Mouse (Mus musculus): ENCODE data around the gene 1110008P14Rik. TPM values are rescaled to one million over a fixed set of nuclear protein-coding genes. Genes with fewer than 3 reads are reported as not detected.
A peak's percentile ranks its signal among the peaks of the same experiment; 100 is the strongest.

1110008P14Rik gene
- total RNA-seq, 2 experiments from 2014 or later = 44.1 to 49.3 TPM

- no peak for DNase-seq
- intact Hi-C loops (cut with DNase I; ENCODE audit: low total_unique reads) = loop anchor here (5.0 kb wide), 1 partner anchor 42 kb away; no protein-coding TSS in a partner anchor
Observed at GRCm38 (mm10) chr2:32349625-32350255, 32.0 kb downstream of the 1110008P14Rik start.

DNA sequence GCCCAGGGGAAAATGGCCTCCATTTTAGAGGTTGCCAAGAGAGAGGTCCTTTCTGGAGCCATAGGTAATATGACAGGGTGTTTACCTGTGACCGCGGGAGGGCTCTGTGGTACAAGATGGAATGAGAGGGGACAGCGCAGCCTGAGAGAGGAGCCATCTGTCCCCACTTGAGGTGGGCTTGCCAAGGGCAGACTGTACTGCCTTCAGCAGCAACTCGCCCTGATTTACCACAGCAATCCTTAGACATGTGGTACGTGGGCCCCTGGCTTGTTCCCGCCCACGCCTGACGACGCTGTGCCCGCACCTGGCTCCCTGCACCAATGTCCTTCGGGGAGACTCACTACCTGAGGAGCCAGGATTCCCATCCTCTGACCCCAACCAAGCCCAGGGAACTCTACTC lies 33.4 kb downstream of the 1110008P14Rik start:
- intact Hi-C loops (cut with DNase I; ENCODE audit: low total_unique reads) = no loop called here

DNA sequence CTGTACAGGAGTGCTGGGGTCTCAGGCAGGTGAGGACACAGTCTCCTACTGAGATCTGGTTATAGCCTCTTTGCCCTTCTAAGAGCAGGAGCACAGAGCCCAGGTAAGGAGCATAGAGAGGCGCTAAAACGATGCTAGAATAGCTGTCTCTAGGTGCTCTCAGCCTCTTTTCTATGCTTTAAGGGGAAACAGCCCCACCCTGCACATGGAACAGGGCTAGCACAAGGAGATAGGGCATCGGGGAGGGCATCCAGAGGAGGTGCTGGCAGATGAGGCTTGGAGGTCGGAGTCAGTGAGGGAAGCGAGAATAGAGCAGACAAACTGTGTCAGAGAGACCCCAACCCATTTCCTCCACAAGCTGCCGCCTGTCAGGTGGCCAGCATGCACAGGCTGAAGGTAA lies 34.7 kb downstream of the 1110008P14Rik start:
- no peak for DNase-seq
- intact Hi-C loops (cut with DNase I; ENCODE audit: low total_unique reads) = no loop called here

More for the DNA sequence above, 33.4 kb downstream of the 1110008P14Rik start:
- DNase-seq = no peak

DNA sequence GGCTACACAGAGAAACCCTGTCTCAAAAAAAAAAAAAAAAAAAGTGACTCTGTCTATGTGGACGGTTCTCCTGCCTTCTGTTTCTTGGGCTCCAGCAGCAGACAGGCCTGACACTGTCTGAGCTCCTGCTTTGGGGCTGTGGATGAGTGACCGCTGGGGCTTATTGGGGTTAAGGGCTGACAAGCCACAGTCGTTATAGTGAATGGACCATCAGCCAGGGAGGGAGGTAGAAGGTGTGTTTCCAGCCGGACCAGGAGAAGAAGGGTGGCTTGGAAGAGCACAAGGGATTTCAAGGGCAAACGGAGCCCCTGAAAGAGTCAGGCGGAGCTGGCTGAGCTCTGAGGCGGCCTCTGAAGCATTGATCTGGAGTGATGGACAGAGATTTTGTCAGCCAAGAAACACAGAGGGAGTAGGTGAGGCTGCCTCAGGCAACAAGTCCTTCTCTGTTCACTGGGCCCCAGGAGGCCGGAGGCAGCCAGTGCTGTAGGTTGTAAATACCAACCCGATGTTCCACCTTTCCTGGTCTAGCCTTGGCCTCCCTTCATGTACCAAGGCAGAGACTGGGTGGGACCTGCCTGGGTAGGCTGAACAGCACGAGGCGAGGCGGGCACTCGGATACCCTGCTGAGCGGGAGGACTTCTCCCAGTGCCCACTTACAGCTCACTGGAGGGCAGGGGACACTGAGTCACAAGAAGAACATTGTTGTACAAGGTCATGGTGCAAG lies 37.0 kb downstream of the 1110008P14Rik start:
- intact Hi-C loops (cut with DNase I; ENCODE audit: low total_unique reads) = no loop called here
- no peak for DNase-seq

DNA sequence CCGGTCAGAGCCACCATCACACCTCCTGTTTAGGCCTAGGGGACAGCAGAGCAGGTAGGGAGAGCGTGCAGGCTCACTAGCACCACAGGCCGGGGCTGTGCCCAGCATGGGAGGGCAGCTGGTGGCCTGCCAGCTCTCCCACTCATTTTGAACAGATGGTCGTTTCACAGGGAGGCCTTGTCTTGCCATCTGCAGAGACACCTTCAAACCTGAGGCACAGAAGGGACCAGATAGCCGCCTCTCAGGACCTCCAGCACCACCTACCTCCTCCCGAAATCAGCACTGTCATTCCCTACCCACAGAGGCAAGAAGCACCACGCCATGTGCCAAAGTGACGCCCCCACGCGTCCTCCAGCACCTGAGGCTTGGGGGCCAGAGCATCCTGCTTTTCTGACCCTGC lies 37.7 kb downstream of the 1110008P14Rik start:
- DNase-seq = no peak
- intact Hi-C loops (cut with DNase I; ENCODE audit: low total_unique reads) = no loop called here

- no peak for DNase-seq
- intact Hi-C loops (cut with DNase I; ENCODE audit: low total_unique reads) = no loop called here
Observed at GRCm38 (mm10) chr2:32343351-32343671, 38.4 kb downstream of the 1110008P14Rik start.

GRCm38 (mm10) chr2:32342539-32343350 lies 39.0 kb downstream of the 1110008P14Rik start:
- peak; percentile 69 for DNase-seq
- intact Hi-C loops (cut with DNase I; ENCODE audit: low total_unique reads) = no loop called here

- DNase-seq = no peak
- intact Hi-C loops (cut with DNase I; ENCODE audit: low total_unique reads) = no loop called here
Observed at GRCm38 (mm10) chr2:32342039-32342438, 39.7 kb downstream of the 1110008P14Rik start.

GRCm38 (mm10) chr2:32341634-32341939 lies 40.2 kb downstream of the 1110008P14Rik start:
- DNase-seq = no peak
- intact Hi-C loops (cut with DNase I; ENCODE audit: low total_unique reads) = no loop called here

- intact Hi-C loops (cut with DNase I; ENCODE audit: low total_unique reads) = no loop called here
- DNase-seq = no peak
Observed at GRCm38 (mm10) chr2:32340836-32341633, 40.7 kb downstream of the 1110008P14Rik start.

DNA sequence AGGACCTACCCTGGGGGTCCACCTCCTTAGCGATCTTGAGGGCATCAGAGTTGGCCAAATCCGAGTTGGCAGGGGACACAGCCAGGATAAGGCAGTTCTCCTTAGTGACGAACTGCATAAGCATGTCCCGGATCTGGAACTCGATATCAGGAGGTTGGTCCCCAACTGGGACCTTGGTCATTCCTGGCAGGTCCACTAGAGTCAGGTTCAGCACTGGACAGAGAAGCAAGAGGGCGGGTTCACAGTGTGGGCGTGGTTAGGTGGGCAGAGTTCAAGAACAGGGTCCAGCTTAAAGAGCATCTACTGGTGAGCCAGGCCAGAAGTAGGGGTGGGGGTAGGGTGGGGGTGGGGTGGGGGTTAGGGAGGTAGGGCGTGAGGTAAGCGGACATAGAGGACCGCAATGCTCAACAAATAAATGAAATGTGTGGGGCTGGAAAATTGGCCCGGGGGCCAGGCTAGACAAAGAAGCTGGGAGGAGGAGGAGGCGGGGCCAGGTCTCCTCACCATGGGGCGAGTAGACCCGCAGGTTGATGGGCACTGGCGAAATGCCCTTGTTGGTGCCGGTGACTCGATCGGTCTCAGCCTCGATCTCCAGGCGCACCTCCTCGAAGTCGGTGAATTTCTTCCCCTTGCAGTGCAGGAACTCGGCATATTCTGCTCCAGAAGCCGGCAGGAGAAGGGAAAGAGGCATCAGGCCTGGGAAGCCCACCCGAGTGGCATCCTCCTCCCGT lies 41.7 kb downstream of the 1110008P14Rik start:
- DNase-seq = no peak
- intact Hi-C loops (cut with DNase I; ENCODE audit: low total_unique reads) = no loop called here

GRCm38 (mm10) chr2:32335888-32336287 lies 45.9 kb downstream of the 1110008P14Rik start:
- no peak for DNase-seq
- intact Hi-C loops (cut with DNase I; ENCODE audit: low total_unique reads) = no loop called here

DNA sequence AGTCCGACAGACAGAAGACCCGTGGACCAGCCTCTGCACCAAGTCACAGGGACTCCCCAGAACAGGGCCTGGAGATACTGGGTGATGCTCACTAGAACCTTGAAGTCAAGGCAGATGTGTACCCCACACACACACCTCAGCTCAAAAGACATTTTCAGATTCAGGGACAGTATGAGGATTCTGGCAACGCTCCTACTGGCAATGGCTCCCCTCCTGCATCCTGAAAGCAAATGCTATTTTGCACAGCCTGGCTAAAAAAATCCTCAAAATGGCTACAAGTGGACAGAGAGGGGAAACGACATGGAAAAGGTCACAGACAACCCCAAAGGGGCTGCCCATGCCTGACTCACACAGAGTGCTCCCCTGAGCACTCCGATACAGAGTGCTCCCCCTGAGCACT lies 49.6 kb downstream of the 1110008P14Rik start:
- DNase-seq = no peak
- intact Hi-C loops (cut with DNase I; ENCODE audit: low total_unique reads) = no loop called here

- DNase-seq = no peak
- intact Hi-C loops (cut with DNase I; ENCODE audit: low total_unique reads) = no loop called here
Observed at GRCm38 (mm10) chr2:32329531-32329930, 52.2 kb downstream of the 1110008P14Rik start.

GRCm38 (mm10) chr2:32328911-32329460 lies 52.8 kb downstream of the 1110008P14Rik start:
- no peak for DNase-seq
- intact Hi-C loops (cut with DNase I; ENCODE audit: low total_unique reads) = no loop called here

GRCm38 (mm10) chr2:32327200-32327599 lies 54.5 kb downstream of the 1110008P14Rik start:
- DNase-seq = no peak
- intact Hi-C loops (cut with DNase I; ENCODE audit: low total_unique reads) = no loop called here

All from gastrocnemius, postnatal 14 days (tissue).